ENCODE assay signal across 24 mouse cellular contexts in genomic region chr17:63757896-63758695, GRCm38 (mm10).
DNase-seq lines count a peak whose midpoint lies in the region; ATAC-seq lines count a peak whose summit lies in the region.
"Had no signal": no experiment of that assay in that cellular context is flagged by ENCODE, and none has a peak within 500 bp of the region (broad histone marks: within the 10 kb centered on the region; RNA-seq: fewer than 3 reads in every experiment).

No protein-coding gene starts in this region.

- no peak overlapping the region for H3K9ac ChIP-seq in hindbrain, embryonic 14.5 days
- no peak overlapping the region for H3K9ac ChIP-seq in hindbrain, embryonic 11.5 days (ENCODE audit: low read depth, low read length)
- H3K9ac ChIP-seq: embryonic facial prominence, embryonic 15.5 days; heart, embryonic 13.5 days; kidney, embryonic 15.5 days; limb, embryonic 15.5 days; neural tube, embryonic 15.5 days had no signal

- WGBS in hindbrain, embryonic 14.5 days = 74% methylated on average over 13 of the region's 13 CpGs
- WGBS in hindbrain, embryonic 11.5 days = 92% methylated on average over 13 of the region's 13 CpGs

- peak overlapping the region; percentile 74; the same call in 1 of the 2 replicates for H3K27ac ChIP-seq in hindbrain, embryonic 14.5 days
- no peak overlapping the region for H3K27ac ChIP-seq in hindbrain, embryonic 11.5 days (ENCODE audit: low read depth, low read length)
- H3K27ac ChIP-seq: embryonic facial prominence, embryonic 15.5 days; heart, embryonic 13.5 days; kidney, embryonic 15.5 days; limb, embryonic 15.5 days; stomach, postnatal 0 days had no signal

- no peak overlapping the region for H3K4me2 ChIP-seq in hindbrain, embryonic 14.5 days (replicated peaks)
- H3K4me2 ChIP-seq in hindbrain, embryonic 11.5 days (replicated peaks; ENCODE audit: low read depth, low read length) = no peak overlapping the region
- H3K4me2 ChIP-seq: embryonic facial prominence, embryonic 15.5 days; heart, embryonic 13.5 days; kidney, embryonic 15.5 days; limb, embryonic 15.5 days; neural tube, embryonic 15.5 days had no signal

- DNase-seq in cerebellum, postnatal 10 days = peak; percentile 66 to 74
- no peak for DNase-seq in cerebellum, postnatal 36 days
- DNase-seq in hindbrain, embryonic 14.5 days (ENCODE audit: low spot score) = no peak
- DNase-seq in hindbrain, embryonic 11.5 days (ENCODE audit: low spot score) = no peak
- peak; percentile 11 for DNase-seq in retina, postnatal 1 day
- no peak for DNase-seq in retina, embryonic 14.5 days (ENCODE audit: low spot score)
- DNase-seq in urinary bladder, adult 2 months (ENCODE audit: low spot score) = no peak
- DNase-seq in frontal cortex, postnatal 36 days (ENCODE audit: low spot score in 2 of 2) = no peak
- DNase-seq: adrenal gland, adult 8-10 months; gastrocnemius, postnatal 10 days; heart, postnatal 14 days; kidney, adult 11 months; kidney, postnatal 4 days; lung, postnatal 4 days; thymus, adult 2 months; thymus, postnatal 4 days had no signal

- no peaks in the 10 kb centered on the region for H3K27me3 ChIP-seq in hindbrain, embryonic 14.5 days (ENCODE audit: control insufficient read depth, insufficient read depth, low read length)
- H3K27me3 ChIP-seq in hindbrain, embryonic 11.5 days (ENCODE audit: control insufficient read depth, insufficient read depth, low read length) = no peaks in the 10 kb centered on the region
- H3K27me3 ChIP-seq: embryonic facial prominence, embryonic 15.5 days; heart, embryonic 13.5 days; kidney, embryonic 15.5 days; limb, embryonic 15.5 days; neural tube, embryonic 15.5 days had no signal

- H3K9me3 ChIP-seq in hindbrain, embryonic 14.5 days (ENCODE audit: control insufficient read depth, low read length) = 0 out of 2 replicates have a peak, but pooled peaks cover 3% of the 10 kb centered on the region
- H3K9me3 ChIP-seq in hindbrain, embryonic 11.5 days (ENCODE audit: control insufficient read depth, low read length) = no peaks in the 10 kb centered on the region
- H3K9me3 ChIP-seq: embryonic facial prominence, embryonic 15.5 days; kidney, embryonic 15.5 days; limb, embryonic 15.5 days; neural tube, embryonic 15.5 days had no signal

- ATAC-seq in hindbrain, embryonic 14.5 days (ENCODE audit: low FRiP score) = peak; percentile 51; the same call in 1 of the 2 replicates
- ATAC-seq in hindbrain, embryonic 11.5 days (ENCODE audit: low FRiP score) = no peak
- ATAC-seq: activated CD4-positive, CD25-positive, alpha-beta regulatory T cell, adult 4 months had no signal

- H3K4me1 ChIP-seq in hindbrain, embryonic 14.5 days (replicated peaks; ENCODE audit: control insufficient read depth, insufficient read depth, low read length) = peaks cover 10% of the 10 kb centered on the region; the same call in 1 of the 2 replicates
- H3K4me1 ChIP-seq in hindbrain, embryonic 11.5 days (replicated peaks; ENCODE audit: control insufficient read depth, insufficient read depth, low read length) = no peaks in the 10 kb centered on the region
- H3K4me1 ChIP-seq: embryonic facial prominence, embryonic 15.5 days; limb, embryonic 15.5 days had no signal

- H3K4me3 ChIP-seq in hindbrain, embryonic 14.5 days (replicated peaks; ENCODE audit: low read length) = no peak overlapping the region
- H3K4me3 ChIP-seq in hindbrain, embryonic 11.5 days (ENCODE audit: low read depth, low read length) = no peak overlapping the region
- H3K4me3 ChIP-seq: embryonic facial prominence, embryonic 15.5 days; heart, embryonic 13.5 days; kidney, embryonic 15.5 days; limb, embryonic 15.5 days; myocyte; neural tube, embryonic 15.5 days had no signal

- no peaks in the 10 kb centered on the region for H3K36me3 ChIP-seq in hindbrain, embryonic 14.5 days (replicated peaks; ENCODE audit: control insufficient read depth, insufficient read depth)
- H3K36me3 ChIP-seq in hindbrain, embryonic 11.5 days (ENCODE audit: control insufficient read depth, insufficient read depth, low read length) = no peaks in the 10 kb centered on the region
- H3K36me3 ChIP-seq: embryonic facial prominence, embryonic 15.5 days; heart, embryonic 13.5 days; kidney, embryonic 15.5 days; limb, embryonic 15.5 days; neural tube, embryonic 15.5 days had no signal

Comparison
In these comparisons a context has a peak if more than half of its experiments do, and no peak if none do; other contexts are left out.
1. DNase-seq: peak in cerebellum, postnatal 10 days (2 of 2) and retina, postnatal 1 day (single experiment); none in cerebellum, postnatal 36 days (0 of 2), hindbrain, embryonic 14.5 days (single experiment), hindbrain, embryonic 11.5 days (single experiment), retina, embryonic 14.5 days (single experiment), urinary bladder, adult 2 months (single experiment) and frontal cortex, postnatal 36 days (0 of 2).